Mouse (Mus musculus) megakaryocyte-erythroid progenitor cell, adult 5-6 weeks (primary cell): ENCODE measurements at regions not wholly inside any gene's neighbourhood (a gene's known extent, or its start where the extent isn't known, plus 50 kb on each side); places are given as distances from the start of the nearest gene placed in this dataset.

Experiments used
- ATAC-seq: replicated peaks from 2 replicates; pipeline ENCODE4 v1.8.0; 2016; ENCODE audit warnings: mild to moderate bottlenecking, inconsistent platforms; ENCODE audit not compliant: severe bottlenecking, poor library complexity, low FRiP score, low TSS enrichment

- no peak for ATAC-seq
Observed at GRCm38 (mm10) chr17:49368476-49369269, 59.5 kb upstream of the Mocs1 start.

- no peak for ATAC-seq
Observed at GRCm38 (mm10) chr17:49377626-49378025, 50.5 kb upstream of the Mocs1 start.
